Mouse (Mus musculus) limb, embryonic 10.5 days (tissue): Measurements from ENCODE around the gene Lrp1. TPM values are rescaled to one million over a fixed set of nuclear protein-coding genes. Genes with fewer than 3 reads are reported as not detected.
A peak's percentile ranks its signal among the peaks of the same experiment; 100 is the strongest.

Source experiments
- DNase-seq: peaks from one replicate; pipeline ENCODE4 v3.0.0-alpha.2; 2017; ENCODE audit warnings: low spot score
- H3K27ac ChIP-seq: fragments of 300-500 bp; sonication (generic); 2 replicates; pipeline ENCODE4 v1.5.1; 2016; ENCODE audit warnings: mild to moderate bottlenecking
- H3K27me3 ChIP-seq: fragments of 300-500 bp; sonication (generic); 2 replicates; pipeline ENCODE4 v1.6.1; 2016; ENCODE audit warnings: low read depth, mild to moderate bottlenecking; ENCODE audit not compliant: poor library complexity, severe bottlenecking
- H3K36me3 ChIP-seq: fragments of 300-500 bp; sonication (generic); 2 replicates; pipeline ENCODE4 v1.6.1; 2016; ENCODE audit warnings: mild to moderate bottlenecking, moderate library complexity
- H3K4me1 ChIP-seq: fragments of 300-500 bp; sonication (generic); 2 replicates; pipeline ENCODE4 v1.6.1; 2016
- H3K4me3 ChIP-seq: fragments of 300-500 bp; sonication (generic); 2 replicates; pipeline ENCODE4 v1.5.1; 2016; ENCODE audit warnings: mild to moderate bottlenecking, moderate library complexity
- H3K9me3 ChIP-seq: fragments of 300-500 bp; sonication (generic); replicated peaks from 2 replicates; pipeline ENCODE4 v1.6.1; 2016; ENCODE audit warnings: mild to moderate bottlenecking
- WGBS: fragments of 180-500 bp; shearing (Covaris S2); methylation state at CpG from one replicate; pipeline ENCODE4 v1.1.7; 2016; 5-methylcytosine and 5-hydroxymethylcytosine counted together
- polyA plus RNA-seq: library from polyadenylated mRNA; unstranded; fragments of >200 nt; fragmentation: Nextera tagmentation; extraction: Ambion mirVana; gene quantifications from 2 replicates; pipeline ENCODE4 v1.2.1, GENCODE M21; 2016

Gene Lrp1
- polyA plus RNA-seq, 1 experiment from 2014 or later, result 67.8 TPM

- H3K4me1 ChIP-seq, result peaks cover 91% of the 10 kb centered on the region
- peaks cover 92% of the 10 kb centered on the region for H3K27me3 ChIP-seq
- H3K4me3 ChIP-seq, result peak within 1 kb of the TSS; percentile 57
- no peaks in the 10 kb centered on the region for H3K9me3 ChIP-seq
- peak within 1 kb of the TSS; percentile 79 for H3K27ac ChIP-seq
- peaks cover 30% of the 10 kb centered on the region for H3K36me3 ChIP-seq
- no peak for DNase-seq
- WGBS, result 9% methylated on average over 6 of the region's 6 CpGs
Observed at GRCm38 (mm10) chr10:127514764-127515163, 106.2 kb downstream of the Lrp1 start, which contains the start of gene Ndufa4l2. Gene Ndufa4l2 (plus strand): TSS chr10:127514967.

- no peak for DNase-seq
- H3K27ac ChIP-seq, result peak overlapping the region; percentile 79; the same call in 1 of the 2 replicates
- peaks cover 96% of the 10 kb centered on the region for H3K27me3 ChIP-seq
- H3K4me1 ChIP-seq, result peaks cover 93% of the 10 kb centered on the region
- H3K9me3 ChIP-seq, result no peaks in the 10 kb centered on the region
- peak overlapping the region; percentile 57 for H3K4me3 ChIP-seq
- H3K36me3 ChIP-seq, result peaks cover 24% of the 10 kb centered on the region
- 7% methylated on average over 13 of the region's 13 CpGs for WGBS
Observed at GRCm38 (mm10) chr10:127514111-127514698, 106.7 kb downstream of the Lrp1 start.

DNA sequence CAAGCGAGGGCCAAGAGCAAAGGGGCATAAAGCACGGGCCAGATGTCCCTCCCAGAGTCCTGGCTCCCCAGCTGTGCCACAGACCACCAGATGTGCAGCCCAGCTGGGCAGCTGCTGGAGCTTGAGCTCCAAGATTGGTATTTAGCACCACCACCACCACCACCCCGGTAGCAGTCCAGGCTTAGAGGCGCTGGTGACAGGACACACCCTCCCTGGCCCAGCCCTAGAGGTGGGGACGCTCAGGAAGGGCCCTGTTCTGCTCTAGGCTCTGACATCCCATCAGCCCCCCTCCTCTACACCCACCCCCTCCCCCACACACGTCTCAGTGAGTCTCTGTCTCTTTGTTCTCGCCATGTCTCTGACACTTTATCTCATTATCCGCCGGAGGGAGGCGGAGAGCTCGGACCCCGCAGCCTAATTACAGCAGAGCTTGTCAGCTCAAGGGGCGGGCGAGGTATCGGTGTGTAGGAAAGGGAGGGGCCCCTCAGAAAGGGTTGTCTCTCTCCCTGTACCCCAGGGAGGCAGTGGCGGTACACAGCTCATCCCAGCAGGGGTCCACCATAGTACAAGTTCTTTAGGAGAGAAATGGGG is 107.4 kb downstream of the Lrp1 start:
- under 1% methylated on average over 16 of the region's 16 CpGs for WGBS
- H3K27ac ChIP-seq, result peak overlapping the region; percentile 79
- peaks cover 18% of the 10 kb centered on the region for H3K36me3 ChIP-seq
- peak overlapping the region; percentile 57 for H3K4me3 ChIP-seq
- DNase-seq, result peak; percentile 72
- peaks cover 92% of the 10 kb centered on the region for H3K27me3 ChIP-seq
- H3K9me3 ChIP-seq, result no peaks in the 10 kb centered on the region
- H3K4me1 ChIP-seq, result peaks cover 96% of the 10 kb centered on the region

DNA sequence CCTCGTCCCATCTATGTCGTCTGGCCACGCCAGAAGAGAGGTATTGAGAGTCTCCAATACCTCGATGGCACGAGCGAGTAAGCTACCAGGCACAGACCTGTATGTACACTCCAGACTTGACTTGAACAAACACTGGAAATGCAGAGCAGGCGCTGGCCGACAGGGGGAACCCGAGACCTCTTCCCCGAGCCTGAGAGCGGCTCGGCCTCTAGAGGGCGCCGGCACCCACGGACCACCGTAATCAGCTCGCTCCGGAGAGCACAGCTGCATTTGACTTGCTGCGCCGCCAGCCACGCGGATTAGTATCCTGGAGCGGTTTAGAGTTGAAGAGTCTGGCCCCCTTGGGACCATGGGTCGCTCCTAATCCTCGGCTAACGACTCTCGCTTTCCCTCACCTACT is 108.1 kb downstream of the Lrp1 start:
- H3K27ac ChIP-seq, result peak overlapping the region; percentile 79

GRCm38 (mm10) chr10:127512307-127512666 is 108.7 kb downstream of the Lrp1 start:
- no peak for DNase-seq
- WGBS, result 1% methylated on average over 7 of the region's 7 CpGs
- H3K4me3 ChIP-seq, result peak overlapping the region; percentile 57
- peak overlapping the region; percentile 79 for H3K27ac ChIP-seq
- peaks cover 6% of the 10 kb centered on the region; the same call in 1 of the 2 replicates for H3K36me3 ChIP-seq
- peaks cover 92% of the 10 kb centered on the region for H3K27me3 ChIP-seq
- peaks cover 97% of the 10 kb centered on the region for H3K4me1 ChIP-seq
- no peaks in the 10 kb centered on the region for H3K9me3 ChIP-seq

More for the DNA sequence above, 108.1 kb downstream of the Lrp1 start:
- H3K27me3 ChIP-seq, result peaks cover 92% of the 10 kb centered on the region
- under 1% methylated on average over 27 of the region's 27 CpGs for WGBS
- no peaks in the 10 kb centered on the region for H3K9me3 ChIP-seq
- DNase-seq, result peak; percentile 99
- H3K36me3 ChIP-seq, result peaks cover 11% of the 10 kb centered on the region
- peak overlapping the region; percentile 57 for H3K4me3 ChIP-seq
- H3K4me1 ChIP-seq, result peaks cover 98% of the 10 kb centered on the region

- Histone ChIP-seq H3K4me3 (peak overlapping the region; percentile 57), H3K9me3 (no peaks in the 10 kb centered on the region), H3K27ac (peak overlapping the region; percentile 79), H3K4me1 (peaks cover 92% of the 10 kb centered on the region), H3K27me3 (peaks cover 92% of the 10 kb centered on the region), H3K36me3 (0 out of 2 replicates have a peak, but pooled peaks cover 4% of the 10 kb centered on the region)
- DNase-seq, result peak; percentile 75
- WGBS, result under 1% methylated on average over 46 of the region's 46 CpGs
Observed at GRCm38 (mm10) chr10:127511634-127512306, 109.2 kb downstream of the Lrp1 start.

DNA sequence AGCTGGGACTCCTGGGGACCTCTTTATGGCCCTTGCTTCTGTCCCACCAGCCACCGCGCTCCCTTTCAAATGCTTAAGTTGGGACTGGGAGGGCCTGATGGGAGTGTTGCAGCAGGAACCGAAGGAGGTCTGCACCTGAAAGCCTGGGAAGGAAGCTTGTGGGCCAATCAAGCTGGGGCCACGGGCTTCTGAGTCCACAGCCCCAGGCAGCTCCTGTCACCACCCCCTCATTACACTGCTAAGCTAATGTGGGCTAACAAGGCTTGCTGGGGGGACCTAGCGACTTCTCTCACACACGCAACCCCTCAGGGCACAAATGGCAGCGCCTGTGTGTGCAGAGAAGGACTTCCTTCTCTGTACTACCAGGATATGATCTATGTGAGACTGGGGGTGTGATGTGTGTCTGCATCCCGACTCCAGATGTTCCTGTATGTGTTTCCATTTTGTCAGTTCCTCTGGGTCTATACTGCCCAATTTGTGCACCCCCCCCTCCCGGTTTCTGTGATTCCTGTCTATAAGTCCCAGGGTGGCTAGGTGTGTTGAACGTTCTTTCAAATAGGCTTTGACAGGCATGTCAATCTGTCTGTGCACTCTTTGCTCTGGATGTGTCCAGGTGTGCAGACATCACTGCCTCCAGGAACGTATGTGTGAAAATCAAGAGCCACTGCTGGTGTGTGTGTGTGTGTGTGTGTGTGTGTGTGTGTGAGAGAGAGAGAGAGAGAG is 109.9 kb downstream of the Lrp1 start:
- no peaks in the 10 kb centered on the region for H3K9me3 ChIP-seq
- H3K4me1 ChIP-seq, result peaks cover 85% of the 10 kb centered on the region
- peak overlapping the region; percentile 57 for H3K4me3 ChIP-seq
- H3K27ac ChIP-seq, result peak overlapping the region; percentile 79; the same call in 1 of the 2 replicates
- H3K36me3 ChIP-seq, result 0 out of 2 replicates have a peak, but pooled peaks cover 3% of the 10 kb centered on the region
- H3K27me3 ChIP-seq, result peaks cover 96% of the 10 kb centered on the region
- 4% methylated on average over 11 of the region's 11 CpGs for WGBS
- DNase-seq, result peak; percentile 83

DNA sequence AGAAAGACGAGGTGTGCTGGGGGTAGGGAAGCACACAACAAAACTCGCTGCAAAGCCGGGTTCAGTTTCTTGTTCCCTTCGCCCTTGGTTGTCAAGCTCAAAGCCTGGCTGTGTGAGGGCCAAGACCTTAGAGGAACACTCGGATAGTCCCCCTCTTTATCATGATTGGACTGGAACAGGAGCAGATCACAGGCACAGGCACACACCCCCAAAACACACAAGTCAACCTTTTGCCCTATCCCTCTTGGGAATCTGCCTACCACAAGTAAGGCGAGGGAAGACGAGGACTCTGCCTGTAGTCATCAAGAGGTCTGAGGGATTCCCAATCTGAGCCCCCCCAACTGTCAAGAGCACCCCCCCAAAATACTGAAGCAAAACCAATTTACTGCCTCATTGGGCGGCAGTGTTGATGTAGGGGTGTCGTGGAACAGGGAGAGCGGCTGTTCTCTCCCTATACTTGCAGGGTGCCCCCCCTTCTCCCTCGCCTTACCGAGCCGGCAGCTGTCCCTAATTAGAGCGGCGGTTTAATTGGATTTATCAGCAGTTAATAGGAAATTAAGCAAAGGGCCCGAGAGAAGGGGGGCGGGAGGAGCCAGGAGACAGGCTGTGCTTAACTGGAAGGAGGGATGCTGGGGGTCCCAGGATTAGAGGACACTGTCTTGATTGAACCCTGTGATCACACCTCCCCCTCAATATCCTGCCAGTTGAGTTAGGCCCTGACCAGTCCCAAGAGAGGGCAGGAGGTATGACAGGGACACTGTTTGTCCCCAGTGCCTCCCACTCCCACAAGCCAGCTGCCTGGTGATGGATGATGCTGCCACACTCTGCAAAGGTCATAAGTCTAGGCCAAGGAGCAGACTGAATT is 110.9 kb downstream of the Lrp1 start:
- peaks cover 86% of the 10 kb centered on the region for H3K27me3 ChIP-seq
- 0 out of 2 replicates have a peak, but pooled peaks cover 3% of the 10 kb centered on the region for H3K36me3 ChIP-seq
- H3K9me3 ChIP-seq, result no peaks in the 10 kb centered on the region
- H3K4me1 ChIP-seq, result peaks cover 75% of the 10 kb centered on the region
- peak overlapping the region; percentile 57 for H3K4me3 ChIP-seq
- H3K27ac ChIP-seq, result peak overlapping the region; percentile 69
- DNase-seq, result peak; percentile 52
- 2% methylated on average over 17 of the region's 17 CpGs for WGBS

GRCm38 (mm10) chr10:127509051-127509836 is 111.7 kb downstream of the Lrp1 start:
- Histone ChIP-seq H3K4me1 (peaks cover 67% of the 10 kb centered on the region), H3K9me3 (no peaks in the 10 kb centered on the region), H3K36me3 (0 out of 2 replicates have a peak, but pooled peaks cover 3% of the 10 kb centered on the region), H3K4me3 (peak overlapping the region; percentile 57), H3K27ac (peak overlapping the region; percentile 69), H3K27me3 (peaks cover 78% of the 10 kb centered on the region)
- WGBS, result under 1% methylated on average over 35 of the region's 35 CpGs
- peak; percentile 99 for DNase-seq

- Histone ChIP-seq H3K4me3 (peak overlapping the region; percentile 57), H3K27ac (no peak overlapping the region), H3K9me3 (no peaks in the 10 kb centered on the region), H3K36me3 (peaks cover 10% of the 10 kb centered on the region; the same call in 1 of the 2 replicates), H3K27me3 (peaks cover 68% of the 10 kb centered on the region), H3K4me1 (peaks cover 57% of the 10 kb centered on the region)
- WGBS, result 2% methylated on average over 15 of the region's 15 CpGs
- DNase-seq, result peak; percentile 91
Observed at GRCm38 (mm10) chr10:127508239-127508638, 112.7 kb downstream of the Lrp1 start.
